Mouse (Mus musculus) midbrain, postnatal 0 days (tissue): ENCODE measurements around the gene Cmbl. TPM values are rescaled to one million over a fixed set of nuclear protein-coding genes. Genes with fewer than 3 reads are reported as not detected.
"Not testable (repeated sequence)": the region's sequence is repeated elsewhere in the genome, so short reads cannot be mapped to it uniquely, and the experiment has no call there.

ENCODE experiments used
- ATAC-seq: fragments of 200-750 bp; cut with Nextera tagmentation; 2 replicates; pipeline ENCODE4 v1.8.0; 2017; ENCODE audit warnings: moderate number of reproducible peaks, mild to moderate bottlenecking, moderate TSS enrichment, moderate library complexity; ENCODE audit not compliant: low FRiP score
- DNase-seq: peaks from one replicate; pipeline ENCODE4 v3.0.0-alpha.2; 2015; ENCODE audit warnings: low spot score
- H3K27ac ChIP-seq: fragments of 300-500 bp; sonication (generic); 2 replicates; pipeline ENCODE4 v1.5.1; 2014; ENCODE audit warnings: low read depth, mild to moderate bottlenecking, low read length, mixed read lengths
- H3K27me3 ChIP-seq: fragments of 300-500 bp; sonication (generic); 2 replicates; pipeline ENCODE4 v1.6.1; 2014; ENCODE audit warnings: low read length, control low read depth, mixed read lengths; ENCODE audit not compliant: insufficient read depth
- H3K36me3 ChIP-seq: fragments of 300-500 bp; sonication (generic); 2 replicates; pipeline ENCODE4 v1.6.1; 2014; ENCODE audit warnings: low read length, control low read depth, mixed read lengths; ENCODE audit not compliant: insufficient read depth
- H3K4me1 ChIP-seq: fragments of 300-500 bp; sonication (generic); 2 replicates; pipeline ENCODE4 v1.6.1; 2014; ENCODE audit warnings: mild to moderate bottlenecking, control low read depth, antibody characterized with exemption, low read length, mixed read lengths; ENCODE audit not compliant: insufficient read depth
- H3K4me2 ChIP-seq: fragments of 300-500 bp; sonication (generic); 2 replicates; pipeline ENCODE4 v1.6.1; 2014; ENCODE audit warnings: low read depth, mild to moderate bottlenecking, low read length, mixed read lengths; ENCODE audit not compliant: poor library complexity, severe bottlenecking
- H3K4me3 ChIP-seq: fragments of 300-500 bp; sonication (generic); 2 replicates; pipeline ENCODE4 v1.5.1; 2014; ENCODE audit warnings: low read depth, mild to moderate bottlenecking, low read length, moderate library complexity
- H3K9ac ChIP-seq: fragments of 300-500 bp; sonication (generic); replicated peaks from 2 replicates; pipeline ENCODE4 v1.6.1; 2014; ENCODE audit warnings: mild to moderate bottlenecking, low read length, moderate library complexity, mixed read lengths; ENCODE audit not compliant: poor library complexity, severe bottlenecking
- H3K9me3 ChIP-seq: fragments of 300-500 bp; sonication (generic); 2 replicates; pipeline ENCODE4 v1.6.1; 2016; ENCODE audit warnings: low read length, control low read depth
- CTCF ChIP-seq: IDR thresholded peaks from 2 replicates; pipeline ENCODE4 v1.5.1; 2016; ENCODE audit warnings: antibody characterized with exemption, mild to moderate bottlenecking
- WGBS: fragments of 180-500 bp; shearing (Covaris S2); extraction: QIAGEN DNeasy Blood & Tissue Kit; methylation state at CpG from one replicate; pipeline ENCODE4 v1.1.7; 2014; 5-methylcytosine and 5-hydroxymethylcytosine counted together
- polyA plus RNA-seq: library from polyadenylated mRNA; unstranded; fragments of >200 nt; fragmentation: Nextera tagmentation; extraction: Ambion mirVana; gene quantifications from 2 replicates; pipeline ENCODE4 v1.2.1, GENCODE M21; 2015
- total RNA-seq: library from RNA; depleted of rRNA; stranded (reverse); fragments of >200 nt; gene quantifications from 2 replicates; pipeline ENCODE4 v1.2.3, GENCODE M21; 2014

Gene Cmbl
- total and polyA plus RNA-seq, 2 experiments from 2014 or later = 25.9 to 34.3 TPM

DNA sequence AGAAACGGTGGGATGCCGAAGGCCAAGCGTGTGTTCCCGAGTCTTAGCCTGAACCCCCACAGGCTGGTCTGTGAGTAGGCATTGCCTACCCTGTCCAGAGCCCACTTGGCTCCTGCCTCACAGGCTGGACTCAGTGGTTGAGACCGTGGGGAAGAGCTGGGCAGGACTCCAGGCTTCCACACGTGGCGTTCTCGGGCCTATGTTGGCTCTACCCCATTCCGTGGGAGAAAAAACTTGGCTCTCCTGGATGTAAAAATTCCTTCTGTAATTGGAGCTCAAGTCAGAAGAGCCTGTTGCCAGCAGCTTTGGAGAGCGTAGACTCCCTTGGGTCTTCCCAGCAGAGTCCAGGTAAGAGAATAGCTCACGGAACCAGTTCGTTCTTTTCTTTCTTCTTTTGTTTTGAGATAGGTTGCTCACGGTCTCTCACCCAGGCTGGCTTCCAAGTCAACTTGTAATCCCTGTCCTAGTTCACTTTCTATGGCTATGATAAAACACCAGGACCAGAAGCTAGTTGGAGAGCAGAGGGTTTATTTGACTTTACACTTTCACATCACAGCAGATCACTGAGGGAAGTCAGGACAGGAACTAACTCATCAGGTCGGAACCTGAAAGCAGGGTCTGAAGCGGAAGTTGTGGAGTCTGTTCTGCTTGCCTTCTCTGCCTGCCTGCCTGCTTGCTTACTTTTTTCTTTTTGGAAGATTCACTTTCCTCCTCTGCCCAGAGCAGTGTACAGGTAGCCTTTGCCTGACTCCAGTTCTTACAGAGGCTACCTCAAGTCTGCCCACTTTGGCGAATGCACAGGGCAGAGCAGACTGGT, 6.9 kb downstream of the Cmbl start:
- no peaks in the 10 kb centered on the region for H3K9me3 ChIP-seq
- whole genome bisulfite sequencing = 83% methylated on average over 16 of the region's 16 CpGs
- ATAC-seq (no peak), DNase-seq (peak; percentile 19)
- no peaks in the 10 kb centered on the region for H3K36me3 ChIP-seq
- no peaks in the 10 kb centered on the region for H3K4me1 ChIP-seq
- no peak for TF ChIP-seq CTCF
- H3K4me3 ChIP-seq = no peak overlapping the region
- no peak overlapping the region for H3K9ac ChIP-seq
- no peaks in the 10 kb centered on the region for H3K27me3 ChIP-seq
- no peak overlapping the region for H3K27ac ChIP-seq
- no peak overlapping the region for H3K4me2 ChIP-seq

GRCm38 (mm10) chr15:31573287-31573686, 8.1 kb downstream of the Cmbl start:
- Histone ChIP-seq H3K4me3 (no peak overlapping the region), H3K36me3 (no peaks in the 10 kb centered on the region), H3K27ac (no peak overlapping the region), H3K4me1 (no peaks in the 10 kb centered on the region), H3K4me2 (no peak overlapping the region), H3K9ac (no peak overlapping the region), H3K27me3 (no peaks in the 10 kb centered on the region), H3K9me3 (no peaks in the 10 kb centered on the region)
- WGBS = 92% methylated on average over 4 of the region's 4 CpGs
- ATAC-seq (no peak), DNase-seq (no peak)
- TF ChIP-seq CTCF = no peak

- no peak for TF ChIP-seq CTCF
- ATAC-seq (no peak), DNase-seq (no peak)
- no peaks in the 10 kb centered on the region for H3K4me1 ChIP-seq
- no peak overlapping the region for H3K4me3 ChIP-seq
- H3K27ac ChIP-seq = no peak overlapping the region
- no peak overlapping the region for H3K4me2 ChIP-seq
- H3K36me3 ChIP-seq = no peaks in the 10 kb centered on the region
- H3K27me3 ChIP-seq = no peaks in the 10 kb centered on the region
- H3K9me3 ChIP-seq = no peaks in the 10 kb centered on the region
- no peak overlapping the region for H3K9ac ChIP-seq
Measured at GRCm38 (mm10) chr15:31573692-31574091, 8.5 kb downstream of the Cmbl start.

DNA sequence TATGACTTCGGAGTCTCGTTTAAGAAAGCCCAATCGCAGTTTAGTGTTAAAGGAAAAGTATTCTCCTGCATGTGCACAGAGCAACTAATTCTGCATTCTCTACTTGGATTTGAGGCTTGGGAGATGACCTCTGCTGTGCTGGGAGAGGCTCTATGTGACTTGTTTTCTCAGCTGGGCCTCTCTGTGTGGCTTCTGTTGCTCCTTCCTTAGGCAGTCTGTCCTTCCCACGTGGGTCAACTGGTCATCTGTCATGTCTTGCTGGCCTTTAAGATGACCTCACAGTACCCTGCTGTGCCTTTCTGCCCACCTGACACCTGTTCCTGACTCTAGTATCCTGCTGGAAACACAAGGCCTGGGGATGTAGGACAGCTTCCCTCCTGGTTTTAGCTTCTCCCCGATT, 10.9 kb downstream of the Cmbl start:
- no peak overlapping the region for H3K9ac ChIP-seq
- DNase-seq (no peak), ATAC-seq (no peak)
- no peaks in the 10 kb centered on the region for H3K4me1 ChIP-seq
- no peaks in the 10 kb centered on the region for H3K27me3 ChIP-seq
- no peak overlapping the region for H3K4me3 ChIP-seq
- no peaks in the 10 kb centered on the region for H3K36me3 ChIP-seq
- H3K9me3 ChIP-seq = no peaks in the 10 kb centered on the region
- TF ChIP-seq CTCF = no peak
- no peak overlapping the region for H3K27ac ChIP-seq
- no peak overlapping the region for H3K4me2 ChIP-seq
- WGBS = 74% methylated on average over 5 of the region's 5 CpGs

- 86% methylated on average over 2 of the region's 2 CpGs for WGBS
- DNase-seq, H3K4me1 ChIP-seq, H3K27ac ChIP-seq, H3K9me3 ChIP-seq, H3K36me3 ChIP-seq, H3K27me3 ChIP-seq, ATAC-seq, H3K4me2 ChIP-seq, H3K4me3 ChIP-seq, H3K9ac ChIP-seq: not testable (repeated sequence)
Measured at GRCm38 (mm10) chr15:31581086-31581485, 15.9 kb downstream of the Cmbl start.

DNA sequence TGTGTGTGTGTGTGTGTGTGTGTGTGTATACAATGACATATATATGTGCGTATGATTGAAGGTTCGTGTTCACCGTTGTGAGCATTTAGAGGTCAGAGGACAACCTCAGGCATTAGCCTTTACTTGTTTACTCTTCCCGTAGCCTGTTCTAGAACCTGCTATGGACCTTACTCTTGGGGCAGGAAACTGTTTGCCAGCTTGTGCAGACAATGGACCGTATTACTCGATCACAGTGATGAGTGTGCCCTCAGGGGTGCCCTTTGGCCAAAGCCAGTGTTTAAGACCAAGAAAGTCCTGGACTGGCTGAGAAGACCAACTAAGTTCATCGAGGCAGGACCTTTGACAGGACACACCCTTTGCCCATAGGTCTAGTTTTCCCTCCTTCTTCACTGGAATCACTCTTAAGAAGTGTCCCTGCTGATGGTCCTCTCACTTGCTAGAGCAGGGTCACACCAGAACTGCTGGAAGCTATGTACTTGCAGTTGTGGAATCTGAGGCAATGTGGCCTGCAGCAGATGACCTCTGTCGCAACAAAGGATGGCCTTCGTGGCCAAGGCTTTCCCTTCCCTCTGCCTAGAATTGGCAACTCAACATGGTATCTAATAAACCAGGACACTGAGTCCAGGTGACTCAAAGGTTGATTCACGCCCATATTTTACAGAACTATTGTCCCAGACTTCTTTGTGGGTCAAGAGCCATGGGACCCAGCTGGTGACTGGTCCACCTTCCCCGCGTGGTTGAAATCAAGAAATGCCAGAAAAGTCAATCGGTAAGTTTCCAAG, 18.3 kb downstream of the Cmbl start:
- DNase-seq (no peak), ATAC-seq (no peak)
- no peaks in the 10 kb centered on the region for H3K27me3 ChIP-seq
- no peak overlapping the region for H3K9ac ChIP-seq
- no peak for TF ChIP-seq CTCF
- H3K36me3 ChIP-seq = no peaks in the 10 kb centered on the region
- no peak overlapping the region for H3K4me3 ChIP-seq
- no peaks in the 10 kb centered on the region for H3K9me3 ChIP-seq
- H3K4me2 ChIP-seq = no peak overlapping the region
- no peak overlapping the region for H3K27ac ChIP-seq
- 94% methylated on average over 13 of the region's 13 CpGs for WGBS
- no peaks in the 10 kb centered on the region for H3K4me1 ChIP-seq
